Comparison of ENCODE assay signal across 21 mouse cellular contexts in the genomic region with DNA sequence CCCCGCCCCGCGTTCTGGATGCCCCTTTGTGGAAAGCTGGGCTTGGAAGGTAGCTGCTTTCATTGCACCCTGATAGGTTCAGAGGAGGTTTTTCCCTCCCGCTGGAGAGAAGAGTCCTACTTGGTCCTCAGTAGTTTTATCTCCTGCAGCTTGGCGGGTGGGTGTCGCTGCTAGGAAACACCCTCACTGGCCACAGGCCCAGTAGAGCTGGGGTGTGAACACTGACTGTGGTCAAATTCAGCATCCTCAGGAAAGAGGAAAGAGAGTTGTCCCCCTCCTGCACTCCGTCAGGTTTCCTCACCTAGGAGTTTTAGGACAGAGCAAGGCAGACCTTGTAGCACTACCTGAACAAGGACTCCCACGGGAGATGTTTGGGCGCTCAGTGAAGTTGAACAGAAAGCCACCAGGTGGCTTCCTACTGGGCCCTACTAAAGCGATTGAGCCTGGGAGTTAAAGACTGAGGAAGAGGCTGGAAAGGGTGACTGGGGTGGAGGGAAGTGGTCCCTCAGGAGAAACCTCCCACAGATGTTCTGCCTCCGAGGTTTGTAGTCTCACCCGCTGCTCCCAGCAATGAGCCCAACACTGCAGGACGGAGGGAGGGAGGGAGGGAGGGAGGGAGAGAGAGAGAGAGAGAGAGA. TPM values are rescaled to one million over a fixed set of nuclear protein-coding genes. Genes with fewer than 3 reads are reported as not detected.
DNase-seq lines count a peak whose midpoint lies in the region; ATAC-seq and TF ChIP-seq lines count a peak whose summit lies in the region.
"Had no signal": no experiment of that assay in that cellular context is flagged by ENCODE, and none has a peak within 500 bp of the region (broad histone marks: within the 10 kb centered on the region; RNA-seq: fewer than 3 reads in every experiment).

No protein-coding gene starts in this region.

- H3K9me3 ChIP-seq in intestine, embryonic 14.5 days (ENCODE audit: control insufficient read depth, low read length): no peaks in the 10 kb centered on the region
- no peaks in the 10 kb centered on the region for H3K9me3 ChIP-seq in intestine, postnatal 0 days (ENCODE audit: control insufficient read depth)
- no peaks in the 10 kb centered on the region for H3K9me3 ChIP-seq in embryonic facial prominence, embryonic 11.5 days (replicated peaks; ENCODE audit: control insufficient read depth, low read length)
- H3K9me3 ChIP-seq in hindbrain, embryonic 10.5 days: no peaks in the 10 kb centered on the region
- H3K9me3 ChIP-seq in midbrain, embryonic 14.5 days (ENCODE audit: control insufficient read depth, low read length): no peaks in the 10 kb centered on the region
- H3K9me3 ChIP-seq: embryonic facial prominence, embryonic 13.5 days; intestine, embryonic 15.5 days; limb, embryonic 15.5 days; neural tube, embryonic 13.5 days had no signal

- no peak for ATAC-seq in intestine, embryonic 14.5 days (replicated peaks; ENCODE audit: low FRiP score, low TSS enrichment, low read depth)
- no peak for ATAC-seq in intestine, postnatal 0 days
- ATAC-seq in embryonic facial prominence, embryonic 11.5 days (replicated peaks; ENCODE audit: insufficient number of reproducible peaks, low FRiP score, low TSS enrichment, low read depth): no peak
- ATAC-seq in midbrain, embryonic 14.5 days (ENCODE audit: low FRiP score, low TSS enrichment): no peak
- ATAC-seq: intestine, embryonic 15.5 days had no signal

- no peak overlapping the region for H3K9ac ChIP-seq in intestine, embryonic 14.5 days (ENCODE audit: low read length)
- H3K9ac ChIP-seq in intestine, postnatal 0 days (ENCODE audit: low read depth, low read length): no peak overlapping the region
- H3K9ac ChIP-seq in embryonic facial prominence, embryonic 11.5 days (replicated peaks; ENCODE audit: low read length): no peak overlapping the region
- no peak overlapping the region; the same call in 1 of the 2 replicates for H3K9ac ChIP-seq in midbrain, embryonic 14.5 days (replicated peaks; ENCODE audit: low read length)
- H3K9ac ChIP-seq: embryonic facial prominence, embryonic 13.5 days; intestine, embryonic 15.5 days; limb, embryonic 15.5 days; neural tube, embryonic 13.5 days had no signal

- TF ChIP-seq CTCF in intestine, postnatal 0 days (IDR thresholded peaks at IDR 0.05; ENCODE audit: low read depth): no peak

- H3K4me2 ChIP-seq in intestine, embryonic 14.5 days (ENCODE audit: low read length): no peak overlapping the region
- no peak overlapping the region for H3K4me2 ChIP-seq in intestine, postnatal 0 days (replicated peaks; ENCODE audit: low read depth)
- H3K4me2 ChIP-seq in embryonic facial prominence, embryonic 11.5 days (ENCODE audit: low read depth, low read length): peak overlapping the region; percentile 13; the same call in 1 of the 2 replicates
- H3K4me2 ChIP-seq in midbrain, embryonic 14.5 days (ENCODE audit: low read length): peak overlapping the region; percentile 61
- H3K4me2 ChIP-seq: embryonic facial prominence, embryonic 13.5 days; intestine, embryonic 15.5 days; limb, embryonic 15.5 days had no signal

- H3K27ac ChIP-seq in intestine, embryonic 14.5 days (ENCODE audit: low read depth): no peak overlapping the region
- no peak overlapping the region for H3K27ac ChIP-seq in intestine, postnatal 0 days (ENCODE audit: low read depth, low read length)
- H3K27ac ChIP-seq in embryonic facial prominence, embryonic 11.5 days (replicated peaks; ENCODE audit: low read depth, low read length): no peak overlapping the region
- peak overlapping the region; percentile 87 for H3K27ac ChIP-seq in hindbrain, embryonic 10.5 days
- H3K27ac ChIP-seq in midbrain, embryonic 14.5 days (replicated peaks; ENCODE audit: low read depth, low read length): peak overlapping the region; percentile 6; the same call in 1 of the 2 replicates
- H3K27ac ChIP-seq: embryonic facial prominence, embryonic 13.5 days; intestine, embryonic 15.5 days; limb, embryonic 15.5 days; neural tube, embryonic 13.5 days had no signal

- WGBS in intestine, embryonic 14.5 days: 2% methylated on average over 13 of the region's 13 CpGs
- WGBS in intestine, postnatal 0 days: under 1% methylated on average over 13 of the region's 13 CpGs
- 1% methylated on average over 13 of the region's 13 CpGs for WGBS in embryonic facial prominence, embryonic 11.5 days
- 1% methylated on average over 13 of the region's 13 CpGs for WGBS in hindbrain, embryonic 10.5 days
- 8% methylated on average over 13 of the region's 13 CpGs for WGBS in midbrain, embryonic 14.5 days

- H3K36me3 ChIP-seq in intestine, embryonic 14.5 days (ENCODE audit: control insufficient read depth, insufficient read depth, low read length): no peaks in the 10 kb centered on the region
- no peaks in the 10 kb centered on the region for H3K36me3 ChIP-seq in intestine, postnatal 0 days (ENCODE audit: control insufficient read depth, insufficient read depth)
- no peaks in the 10 kb centered on the region for H3K36me3 ChIP-seq in embryonic facial prominence, embryonic 11.5 days (replicated peaks; ENCODE audit: control insufficient read depth, insufficient read depth, low read depth, low read length)
- no peaks in the 10 kb centered on the region for H3K36me3 ChIP-seq in hindbrain, embryonic 10.5 days
- no peaks in the 10 kb centered on the region for H3K36me3 ChIP-seq in midbrain, embryonic 14.5 days (ENCODE audit: control insufficient read depth, insufficient read depth, low read length)
- H3K36me3 ChIP-seq: embryonic facial prominence, embryonic 13.5 days; intestine, embryonic 15.5 days; limb, embryonic 15.5 days; neural tube, embryonic 13.5 days had no signal

- peak; percentile 52 for DNase-seq in intestine, embryonic 14.5 days (ENCODE audit: low spot score)
- DNase-seq in embryonic facial prominence, embryonic 11.5 days (ENCODE audit: low spot score): peak; percentile 6
- DNase-seq in hindbrain, embryonic 10.5 days (ENCODE audit: low spot score): no peak
- DNase-seq in midbrain, embryonic 14.5 days: peak; percentile 40
- no peak for DNase-seq in lung, adult 18-20 months
- no peak for DNase-seq in right cerebral cortex, postnatal 25 days
- DNase-seq in left cerebral cortex, postnatal 25 days (ENCODE audit: low spot score in 2 of 2): no peak
- DNase-seq: adrenal gland, postnatal 10 days; cerebellum, adult 9-10 months; kidney, postnatal 25 days; layer of hippocampus, postnatal 36 days; spleen, adult 18-20 months had no signal

- H3K27me3 ChIP-seq in intestine, embryonic 14.5 days (replicated peaks; ENCODE audit: control insufficient read depth, insufficient read depth, low read length): peaks cover 100% of the 10 kb centered on the region
- H3K27me3 ChIP-seq in intestine, postnatal 0 days (replicated peaks; ENCODE audit: control insufficient read depth, insufficient read depth, low read length): peaks cover 98% of the 10 kb centered on the region
- peaks cover 82% of the 10 kb centered on the region for H3K27me3 ChIP-seq in embryonic facial prominence, embryonic 11.5 days (ENCODE audit: control insufficient read depth, insufficient read depth, low read length)
- peaks cover 100% of the 10 kb centered on the region for H3K27me3 ChIP-seq in hindbrain, embryonic 10.5 days (ENCODE audit: insufficient read depth, poor library complexity, severe bottlenecking)
- H3K27me3 ChIP-seq in midbrain, embryonic 14.5 days (ENCODE audit: control insufficient read depth, insufficient read depth, low read length): peaks cover 58% of the 10 kb centered on the region

- no peak overlapping the region for H3K4me3 ChIP-seq in intestine, embryonic 14.5 days (ENCODE audit: low read depth, low read length)
- no peak overlapping the region for H3K4me3 ChIP-seq in intestine, postnatal 0 days (ENCODE audit: low read depth, low read length)
- no peak overlapping the region for H3K4me3 ChIP-seq in embryonic facial prominence, embryonic 11.5 days (ENCODE audit: low read depth, low read length)
- H3K4me3 ChIP-seq in hindbrain, embryonic 10.5 days: peak overlapping the region; percentile 56
- peak overlapping the region; percentile 36 for H3K4me3 ChIP-seq in midbrain, embryonic 14.5 days (replicated peaks; ENCODE audit: low read depth, low read length)
- H3K4me3 ChIP-seq: embryonic facial prominence, embryonic 13.5 days; intestine, embryonic 15.5 days; limb, embryonic 15.5 days; megakaryocyte, embryonic 14.5 days; neural tube, embryonic 13.5 days had no signal

- intact Hi-C loops in left cerebral cortex, postnatal 25 days (cut with DNase I): no loop called here

- peaks cover 17% of the 10 kb centered on the region for H3K4me1 ChIP-seq in intestine, embryonic 14.5 days (replicated peaks; ENCODE audit: control insufficient read depth, insufficient read depth, low read length)
- H3K4me1 ChIP-seq in intestine, postnatal 0 days (replicated peaks; ENCODE audit: control insufficient read depth, insufficient read depth, low read length): no peaks in the 10 kb centered on the region
- peaks cover 2% of the 10 kb centered on the region for H3K4me1 ChIP-seq in embryonic facial prominence, embryonic 11.5 days (ENCODE audit: control insufficient read depth, insufficient read depth, low read length)
- H3K4me1 ChIP-seq in hindbrain, embryonic 10.5 days (replicated peaks): peaks cover 85% of the 10 kb centered on the region
- peaks cover 18% of the 10 kb centered on the region for H3K4me1 ChIP-seq in midbrain, embryonic 14.5 days (ENCODE audit: control insufficient read depth, insufficient read depth, low read length)

RNA-seq across cellular contexts. Expression of gene Sox1, which starts 7.8 kb away (rescaled TPM):
- 0.05 TPM in 1 of 2 replicates, not detected in the other for polyA plus RNA-seq in intestine, embryonic 14.5 days (2014; fragmentation: Nextera tagmentation; extraction: Ambion mirVana)
- not detected in 2 replicates for polyA plus RNA-seq in intestine, postnatal 0 days (2015; fragmentation: Nextera tagmentation; extraction: Ambion mirVana)
- polyA plus RNA-seq in embryonic facial prominence, embryonic 11.5 days (2014; fragmentation: Nextera tagmentation; extraction: Ambion mirVana): 1.5 and 1.8 TPM in 2 replicates
- 2.5 and 2.6 TPM in 2 replicates for polyA plus RNA-seq in hindbrain, embryonic 10.5 days (2016; fragmentation: Nextera tagmentation; extraction: Ambion mirVana)
- 3.4 and 3.8 TPM in 2 replicates for polyA plus RNA-seq in midbrain, embryonic 14.5 days (2014; fragmentation: Nextera tagmentation; extraction: Ambion mirVana)
- total RNA-seq in left cerebral cortex, postnatal 25 days (2021): 10 to 100 TPM in 1 of 2 experiments, 1 to 10 TPM in 1; 7.3 to 11.6 TPM
- total RNA-seq: adrenal gland, postnatal 10 days had no signal
- polyA plus RNA-seq: embryonic facial prominence, embryonic 13.5 days; gonadal fat pad, adult 2 months; heart, embryonic 16.5 days; intestine, embryonic 15.5 days; limb, embryonic 15.5 days; lung, embryonic 16.5 days had no signal

Comparison
In these comparisons a context has a peak if more than half of its experiments do, and no peak if none do; other contexts are left out.
1. DNase-seq: peak in intestine, embryonic 14.5 days (single experiment), embryonic facial prominence, embryonic 11.5 days (single experiment) and midbrain, embryonic 14.5 days (single experiment); none in hindbrain, embryonic 10.5 days (single experiment), lung, adult 18-20 months (0 of 2), right cerebral cortex, postnatal 25 days (single experiment) and left cerebral cortex, postnatal 25 days (0 of 2).
2. H3K27ac ChIP-seq: peak in hindbrain, embryonic 10.5 days (single experiment) and midbrain, embryonic 14.5 days (single experiment); none in intestine, embryonic 14.5 days (single experiment), intestine, postnatal 0 days (single experiment) and embryonic facial prominence, embryonic 11.5 days (single experiment).
3. H3K4me2 ChIP-seq: peak in embryonic facial prominence, embryonic 11.5 days (single experiment) and midbrain, embryonic 14.5 days (single experiment); none in intestine, embryonic 14.5 days (single experiment) and intestine, postnatal 0 days (single experiment).
4. H3K4me3 ChIP-seq: peak in hindbrain, embryonic 10.5 days (single experiment) and midbrain, embryonic 14.5 days (single experiment); none in intestine, embryonic 14.5 days (single experiment), intestine, postnatal 0 days (single experiment) and embryonic facial prominence, embryonic 11.5 days (single experiment).